Mouse (Mus musculus): Measurements from ENCODE around the gene Dcun1d1.

GRCm38 (mm10) chr3:35948197-35948596 lies 11.0 kb upstream of the Dcun1d1 start:
- TF ChIP-seq POLR2A (IDR thresholded peaks at IDR 0.05; ENCODE audit: borderline replicate concordance, control insufficient read depth, low read depth, low read length) (no peak), CTCF (IDR thresholded peaks at IDR 0.05; ENCODE audit: control insufficient read depth, insufficient read depth, low read length) (no peak)

Data from bone marrow, adult 2 months (tissue).